10 mouse cellular contexts compared by ENCODE assay signal in genomic region chr5:69339623-69339970, GRCm38 (mm10). TPM values are rescaled to one million over a fixed set of nuclear protein-coding genes. Genes with fewer than 3 reads are reported as not detected.
DNase-seq lines count a peak whose midpoint lies in the region; ATAC-seq lines count a peak whose summit lies in the region.
"Had no signal": no experiment of that assay in that cellular context is flagged by ENCODE, and none has a peak within 500 bp of the region (broad histone marks: within the 10 kb centered on the region; RNA-seq: fewer than 3 reads in every experiment).

No protein-coding gene starts in this region.

- H3K27ac ChIP-seq in lung, embryonic 16.5 days (ENCODE audit: low read length), result peak overlapping the region; percentile 31; the same call in 1 of the 2 replicates
- H3K27ac ChIP-seq in embryonic facial prominence, embryonic 15.5 days (replicated peaks), result no peak overlapping the region
- H3K27ac ChIP-seq in limb, embryonic 13.5 days, result no peak overlapping the region
- no peak overlapping the region for H3K27ac ChIP-seq in stomach, embryonic 14.5 days (ENCODE audit: low read length)
- H3K27ac ChIP-seq: macrophage had no signal

- H3K4me3 ChIP-seq in lung, embryonic 16.5 days (ENCODE audit: low read length), result peak overlapping the region; percentile 61
- peak overlapping the region; percentile 56; the same call in 1 of the 2 replicates for H3K4me3 ChIP-seq in embryonic facial prominence, embryonic 15.5 days (replicated peaks)
- peak overlapping the region; percentile 66 for H3K4me3 ChIP-seq in limb, embryonic 13.5 days
- H3K4me3 ChIP-seq in stomach, embryonic 14.5 days (ENCODE audit: low read depth, low read length), result peak overlapping the region; percentile 50
- H3K4me3 ChIP-seq: erythroblast, embryonic 14.5 days had no signal

- ATAC-seq in lung, embryonic 16.5 days (ENCODE audit: low read depth), result no peak
- no peak for ATAC-seq in embryonic facial prominence, embryonic 15.5 days (ENCODE audit: insufficient number of reproducible peaks, low FRiP score, low TSS enrichment, low read depth)
- ATAC-seq in limb, embryonic 13.5 days (ENCODE audit: low FRiP score, low read depth), result no peak
- ATAC-seq in stomach, embryonic 14.5 days (ENCODE audit: insufficient number of reproducible peaks, insufficient read depth, low FRiP score, low read depth), result 0 out of 2 replicates have a peak, but pooled peaks have one; percentile 0

- H3K36me3 ChIP-seq in lung, embryonic 16.5 days (ENCODE audit: control insufficient read depth, insufficient read depth, low read length), result no peaks in the 10 kb centered on the region
- H3K36me3 ChIP-seq in embryonic facial prominence, embryonic 15.5 days, result no peaks in the 10 kb centered on the region
- no peaks in the 10 kb centered on the region for H3K36me3 ChIP-seq in limb, embryonic 13.5 days
- H3K36me3 ChIP-seq in stomach, embryonic 14.5 days (ENCODE audit: control insufficient read depth, insufficient read depth, low read length), result no peaks in the 10 kb centered on the region
- H3K36me3 ChIP-seq: G1E had no signal

- H3K4me1 ChIP-seq in lung, embryonic 16.5 days (replicated peaks; ENCODE audit: control insufficient read depth, insufficient read depth, low read length), result peaks cover 4% of the 10 kb centered on the region; the same call in 1 of the 2 replicates
- H3K4me1 ChIP-seq in embryonic facial prominence, embryonic 15.5 days, result peaks cover 16% of the 10 kb centered on the region
- peaks cover 18% of the 10 kb centered on the region; the same call in 1 of the 2 replicates for H3K4me1 ChIP-seq in limb, embryonic 13.5 days
- peaks cover 4% of the 10 kb centered on the region; the same call in 1 of the 2 replicates for H3K4me1 ChIP-seq in stomach, embryonic 14.5 days (ENCODE audit: control insufficient read depth, insufficient read depth, low read length)

- H3K4me2 ChIP-seq in lung, embryonic 16.5 days (ENCODE audit: low read depth, low read length), result peak overlapping the region; percentile 80
- H3K4me2 ChIP-seq in embryonic facial prominence, embryonic 15.5 days (replicated peaks), result peak overlapping the region; percentile 95
- peak overlapping the region; percentile 88 for H3K4me2 ChIP-seq in limb, embryonic 13.5 days (replicated peaks)
- peak overlapping the region; percentile 75 for H3K4me2 ChIP-seq in stomach, embryonic 14.5 days (replicated peaks; ENCODE audit: low read depth, low read length)

- WGBS in lung, embryonic 16.5 days, result 56% methylated on average over 6 of the region's 6 CpGs
- 69% methylated on average over 6 of the region's 6 CpGs for WGBS in embryonic facial prominence, embryonic 15.5 days
- WGBS in limb, embryonic 13.5 days, result 56% methylated on average over 6 of the region's 6 CpGs
- 42% methylated on average over 6 of the region's 6 CpGs for WGBS in stomach, embryonic 14.5 days

- H3K9ac ChIP-seq in lung, embryonic 16.5 days (ENCODE audit: low read length), result no peak overlapping the region
- no peak overlapping the region for H3K9ac ChIP-seq in embryonic facial prominence, embryonic 15.5 days
- H3K9ac ChIP-seq in limb, embryonic 13.5 days, result no peak overlapping the region
- no peak overlapping the region for H3K9ac ChIP-seq in stomach, embryonic 14.5 days (replicated peaks; ENCODE audit: low read depth, low read length)

- DNase-seq in lung, postnatal 4 days, result no peak
- DNase-seq in natural killer cell, adult 2 months (ENCODE audit: low spot score in 2 of 2), result no peak
- no peak for DNase-seq in kidney, postnatal 10 days

- peaks cover 16% of the 10 kb centered on the region for H3K27me3 ChIP-seq in lung, embryonic 16.5 days (ENCODE audit: control insufficient read depth, insufficient read depth, low read depth, low read length)
- peaks cover 25% of the 10 kb centered on the region for H3K27me3 ChIP-seq in embryonic facial prominence, embryonic 15.5 days
- H3K27me3 ChIP-seq in limb, embryonic 13.5 days, result peaks cover 32% of the 10 kb centered on the region
- H3K27me3 ChIP-seq in stomach, embryonic 14.5 days (ENCODE audit: control insufficient read depth, insufficient read depth, low read length), result no peaks in the 10 kb centered on the region

- H3K9me3 ChIP-seq in lung, embryonic 16.5 days (ENCODE audit: control insufficient read depth, low read length), result no peaks in the 10 kb centered on the region
- H3K9me3 ChIP-seq in embryonic facial prominence, embryonic 15.5 days (replicated peaks), result no peaks in the 10 kb centered on the region
- H3K9me3 ChIP-seq in limb, embryonic 13.5 days, result no peaks in the 10 kb centered on the region
- H3K9me3 ChIP-seq in stomach, embryonic 14.5 days (ENCODE audit: control insufficient read depth, low read depth, low read length), result no peaks in the 10 kb centered on the region

RNA-seq across cellular contexts. Expression of gene Kctd8, which starts 1.9 kb away (rescaled TPM):
- polyA plus RNA-seq in lung, embryonic 16.5 days (2015; fragmentation: Nextera tagmentation; extraction: Ambion mirVana), result 2.3 and 3.3 TPM in 2 replicates
- polyA plus RNA-seq in embryonic facial prominence, embryonic 15.5 days (2015; fragmentation: Nextera tagmentation; extraction: Ambion mirVana), result 1.4 and 2.9 TPM in 2 replicates
- 3.5 and 3.7 TPM in 2 replicates for polyA plus RNA-seq in limb, embryonic 13.5 days (2015; fragmentation: Nextera tagmentation; extraction: Ambion mirVana)
- 5.2 TPM in 2 replicates for polyA plus RNA-seq in stomach, embryonic 14.5 days (2014; fragmentation: Nextera tagmentation; extraction: Ambion mirVana)
- polyA plus RNA-seq: erythroblast, embryonic 14.5 days; G1E; macrophage had no signal
